Mouse (Mus musculus): ENCODE data around the gene Fbxo44. TPM values are rescaled to one million over a fixed set of nuclear protein-coding genes. Genes with fewer than 3 reads are reported as not detected.

Gene Fbxo44
- polyA plus RNA-seq, 1 experiment from 2014 or later = 19.7 TPM

GRCm38 (mm10) chr4:148149540-148149939, 10.7 kb downstream of the Fbxo44 start:
- H3K4me3 ChIP-seq = no peak overlapping the region
- H3K4me2 ChIP-seq (replicated peaks) = no peak overlapping the region; the same call in 1 of the 2 replicates
- no peaks in the 10 kb centered on the region for H3K9me3 ChIP-seq
- no peak for ATAC-seq (ENCODE audit: insufficient number of reproducible peaks, insufficient read depth, low FRiP score, low TSS enrichment)
- 56% methylated on average over 12 of the region's 12 CpGs for WGBS
- no peak overlapping the region for H3K9ac ChIP-seq
- H3K36me3 ChIP-seq = peaks cover 28% of the 10 kb centered on the region
- H3K27me3 ChIP-seq = no peaks in the 10 kb centered on the region
- H3K4me1 ChIP-seq = peaks cover 11% of the 10 kb centered on the region; the same call in 1 of the 2 replicates
- H3K27ac ChIP-seq = no peak overlapping the region

DNA sequence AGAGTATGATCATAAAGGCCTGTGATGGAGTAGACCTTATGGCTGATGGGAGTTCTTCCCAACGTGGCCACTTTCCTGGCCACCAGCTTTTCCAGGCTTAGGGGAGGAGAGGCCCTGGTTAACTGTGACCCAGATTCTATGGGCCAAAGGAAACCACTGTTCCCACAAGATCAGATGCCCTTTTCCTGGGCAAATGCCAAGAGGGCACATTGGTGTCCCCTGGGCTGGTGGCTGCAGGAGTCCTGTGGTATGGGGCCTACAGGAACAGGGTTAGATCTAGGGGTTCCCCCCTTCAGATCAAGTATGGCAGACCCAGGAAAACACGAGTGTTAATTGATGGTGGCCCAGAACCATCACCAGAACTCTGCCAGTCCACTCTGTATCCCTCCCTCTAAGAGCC, 12.6 kb downstream of the Fbxo44 start:
- Histone ChIP-seq H3K27ac (no peak overlapping the region), H3K4me3 (no peak overlapping the region), H3K4me2 (replicated peaks) (no peak overlapping the region), H3K36me3 (peaks cover 31% of the 10 kb centered on the region), H3K4me1 (peaks cover 11% of the 10 kb centered on the region; the same call in 1 of the 2 replicates), H3K27me3 (no peaks in the 10 kb centered on the region), H3K9ac (no peak overlapping the region), H3K9me3 (no peaks in the 10 kb centered on the region)
- 87% methylated on average over 2 of the region's 2 CpGs for WGBS
- no peak for ATAC-seq (ENCODE audit: insufficient number of reproducible peaks, insufficient read depth, low FRiP score, low TSS enrichment)

DNA sequence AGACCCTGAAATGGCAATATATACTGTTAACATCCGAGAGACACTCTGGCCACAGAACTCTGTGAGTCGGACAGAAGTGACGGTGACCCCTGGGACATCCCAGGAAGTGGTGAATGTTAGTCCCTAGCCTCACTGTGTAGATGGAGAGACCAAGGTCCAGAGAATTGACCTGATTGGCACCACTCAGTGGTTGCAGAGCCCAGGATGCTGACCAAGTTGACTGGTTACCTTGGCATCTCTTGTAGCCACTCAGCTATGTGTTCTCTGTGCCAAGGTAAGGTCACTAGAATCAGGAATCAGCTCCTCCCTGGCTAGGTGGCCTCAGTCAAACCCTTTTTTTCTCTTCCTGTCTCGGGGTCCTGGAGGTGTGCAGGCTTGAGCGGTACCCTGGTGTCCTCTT, 16.6 kb downstream of the Fbxo44 start:
- no peak for ATAC-seq (ENCODE audit: insufficient number of reproducible peaks, insufficient read depth, low FRiP score, low TSS enrichment)
- peaks cover 3% of the 10 kb centered on the region; the same call in 1 of the 2 replicates for H3K27me3 ChIP-seq
- no peak overlapping the region for H3K4me3 ChIP-seq
- H3K4me1 ChIP-seq = peaks cover 6% of the 10 kb centered on the region; the same call in 1 of the 2 replicates
- H3K36me3 ChIP-seq = peaks cover 28% of the 10 kb centered on the region
- no peak overlapping the region for H3K27ac ChIP-seq
- 85% methylated on average over 5 of the region's 5 CpGs for WGBS
- H3K4me2 ChIP-seq (replicated peaks) = no peak overlapping the region
- no peak overlapping the region for H3K9ac ChIP-seq
- no peaks in the 10 kb centered on the region for H3K9me3 ChIP-seq

DNA sequence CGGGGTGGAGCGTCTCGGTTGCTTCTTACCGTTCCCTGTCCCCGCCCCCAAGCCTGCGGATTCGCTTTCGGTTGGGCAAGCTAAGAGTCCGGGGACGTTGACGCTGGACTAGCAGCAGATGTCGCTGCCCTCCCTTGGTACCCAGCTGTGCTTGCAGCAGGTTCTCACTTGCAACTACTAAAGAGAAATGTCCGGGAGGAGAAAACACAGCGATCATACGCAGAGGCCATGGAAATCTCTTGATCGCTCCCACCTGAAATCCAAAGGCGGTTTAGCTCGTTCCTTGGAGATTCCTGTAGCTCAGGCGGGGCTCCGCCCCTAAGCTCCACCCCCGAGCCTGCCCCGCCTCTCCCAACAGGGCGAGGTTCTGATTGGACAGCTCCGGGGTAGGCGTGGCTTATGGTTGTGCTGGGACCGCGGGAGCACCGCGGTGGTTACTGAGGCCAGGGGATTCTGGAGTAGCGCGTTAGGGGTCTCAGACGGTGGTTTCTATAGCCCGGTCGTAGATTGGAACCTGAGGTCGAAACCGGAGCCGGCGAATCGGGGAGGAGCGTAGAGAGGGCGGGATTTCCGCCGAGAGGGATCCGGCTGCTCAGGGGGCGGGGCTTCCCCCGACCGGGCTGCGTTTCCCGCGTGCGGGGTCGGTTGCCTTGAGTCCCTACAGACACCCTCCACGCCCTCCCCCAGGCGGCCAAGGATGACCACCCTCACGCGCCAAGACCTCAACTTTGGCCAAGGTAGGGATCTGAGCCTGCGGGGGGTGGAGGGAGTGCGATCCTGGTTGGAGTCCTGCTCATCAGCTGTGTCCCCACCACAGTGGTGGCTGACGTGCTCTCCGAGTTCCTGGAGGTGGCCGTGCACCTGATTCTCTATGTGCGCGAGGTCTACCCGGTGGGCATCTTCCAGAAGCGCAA, 19.9 kb downstream of the Fbxo44 start:
- H3K4me3 ChIP-seq = peak overlapping the region; percentile 62
- H3K4me1 ChIP-seq = peaks cover 6% of the 10 kb centered on the region; the same call in 1 of the 2 replicates
- H3K9me3 ChIP-seq = no peaks in the 10 kb centered on the region
- ATAC-seq (ENCODE audit: insufficient number of reproducible peaks, insufficient read depth, low FRiP score, low TSS enrichment) = peak; percentile 79
- WGBS = under 1% methylated on average over 65 of the region's 65 CpGs
- H3K4me2 ChIP-seq (replicated peaks) = peak overlapping the region; percentile 74
- peaks cover 14% of the 10 kb centered on the region; the same call in 1 of the 2 replicates for H3K27me3 ChIP-seq
- H3K9ac ChIP-seq = peak overlapping the region; percentile 64
- peak overlapping the region; percentile 89 for H3K27ac ChIP-seq
- H3K36me3 ChIP-seq = peaks cover 14% of the 10 kb centered on the region

GRCm38 (mm10) chr4:148139767-148140097, 20.6 kb downstream of the Fbxo44 start:
- Histone ChIP-seq H3K4me2 (replicated peaks) (peak overlapping the region; percentile 74), H3K9ac (peak overlapping the region; percentile 42), H3K4me3 (peak overlapping the region; percentile 62), H3K27me3 (peaks cover 14% of the 10 kb centered on the region; the same call in 1 of the 2 replicates), H3K4me1 (peaks cover 6% of the 10 kb centered on the region; the same call in 1 of the 2 replicates), H3K9me3 (no peaks in the 10 kb centered on the region), H3K36me3 (0 out of 2 replicates have a peak, but pooled peaks cover 8% of the 10 kb centered on the region), H3K27ac (peak overlapping the region; percentile 89; the same call in 1 of the 2 replicates)
- WGBS = under 1% methylated on average over 12 of the region's 12 CpGs
- no peak for ATAC-seq (ENCODE audit: insufficient number of reproducible peaks, insufficient read depth, low FRiP score, low TSS enrichment)

GRCm38 (mm10) chr4:148137503-148137902, 22.8 kb downstream of the Fbxo44 start:
- Histone ChIP-seq H3K9ac (no peak overlapping the region), H3K9me3 (no peaks in the 10 kb centered on the region), H3K27ac (no peak overlapping the region), H3K27me3 (peaks cover 14% of the 10 kb centered on the region; the same call in 1 of the 2 replicates), H3K4me1 (peaks cover 6% of the 10 kb centered on the region; the same call in 1 of the 2 replicates), H3K36me3 (no peaks in the 10 kb centered on the region), H3K4me2 (replicated peaks) (no peak overlapping the region), H3K4me3 (no peak overlapping the region)
- 72% methylated on average over 8 of the region's 8 CpGs for WGBS
- no peak for ATAC-seq (ENCODE audit: insufficient number of reproducible peaks, insufficient read depth, low FRiP score, low TSS enrichment)

- H3K36me3 ChIP-seq = no peaks in the 10 kb centered on the region
- peaks cover 23% of the 10 kb centered on the region for H3K27me3 ChIP-seq
- 83% methylated on average over 8 of the region's 8 CpGs for WGBS
These were observed 25.3 kb downstream of the Fbxo44 start for GRCm38 (mm10) chr4:148134988-148135387.

GRCm38 (mm10) chr4:148131497-148132081, 28.7 kb downstream of the Fbxo44 start:
- peak overlapping the region; percentile 80 for H3K4me3 ChIP-seq
- H3K36me3 ChIP-seq = no peaks in the 10 kb centered on the region
- peaks cover 6% of the 10 kb centered on the region; the same call in 1 of the 2 replicates for H3K4me1 ChIP-seq
- no peaks in the 10 kb centered on the region for H3K9me3 ChIP-seq
- under 1% methylated on average over 21 of the region's 21 CpGs for WGBS
- peaks cover 28% of the 10 kb centered on the region for H3K27me3 ChIP-seq
- peak overlapping the region; percentile 90 for H3K4me2 ChIP-seq (replicated peaks)
- H3K9ac ChIP-seq = peak overlapping the region; percentile 88
- peak overlapping the region; percentile 81 for H3K27ac ChIP-seq
- 0 out of 2 replicates have a peak, but pooled peaks have one; percentile 14 for ATAC-seq (ENCODE audit: insufficient number of reproducible peaks, insufficient read depth, low FRiP score, low TSS enrichment)

More at GRCm38 (mm10) chr4:148134988-148135387, 25.3 kb downstream of the Fbxo44 start:
- ATAC-seq (ENCODE audit: insufficient number of reproducible peaks, insufficient read depth, low FRiP score, low TSS enrichment) = no peak
- H3K4me3 ChIP-seq = no peak overlapping the region
- no peak overlapping the region for H3K27ac ChIP-seq
- no peaks in the 10 kb centered on the region for H3K9me3 ChIP-seq
- H3K9ac ChIP-seq = no peak overlapping the region
- H3K4me1 ChIP-seq = peaks cover 12% of the 10 kb centered on the region
- no peak overlapping the region for H3K4me2 ChIP-seq (replicated peaks)

- Histone ChIP-seq H3K4me1 (peaks cover 6% of the 10 kb centered on the region; the same call in 1 of the 2 replicates), H3K36me3 (no peaks in the 10 kb centered on the region), H3K27me3 (peaks cover 28% of the 10 kb centered on the region), H3K4me2 (replicated peaks) (peak within 1 kb of the TSS; percentile 90), H3K9me3 (no peaks in the 10 kb centered on the region), H3K9ac (peak within 1 kb of the TSS; percentile 88), H3K4me3 (peak within 1 kb of the TSS; percentile 80), H3K27ac (peak within 1 kb of the TSS; percentile 81)
- 1% methylated on average over 81 of the region's 87 CpGs for WGBS
- ATAC-seq (ENCODE audit: insufficient number of reproducible peaks, insufficient read depth, low FRiP score, low TSS enrichment) = peak; percentile 85
These were observed 29.5 kb downstream of the Fbxo44 start, which contains the start of gene Draxin for GRCm38 (mm10) chr4:148130561-148131413. Gene Draxin (minus strand): TSS chr4:148130698.

GRCm38 (mm10) chr4:148130133-148130532, 30.1 kb downstream of the Fbxo44 start, which contains the start of gene Mad2l2:
Gene Mad2l2 (plus strand): TSS chr4:148130384.
- no peak for ATAC-seq (ENCODE audit: insufficient number of reproducible peaks, insufficient read depth, low FRiP score, low TSS enrichment)
- Histone ChIP-seq H3K27me3 (peaks cover 28% of the 10 kb centered on the region), H3K27ac (peak within 1 kb of the TSS; percentile 81), H3K36me3 (no peaks in the 10 kb centered on the region), H3K9me3 (no peaks in the 10 kb centered on the region), H3K4me3 (peak within 1 kb of the TSS; percentile 80), H3K9ac (peak within 1 kb of the TSS; percentile 88), H3K4me1 (peaks cover 6% of the 10 kb centered on the region; the same call in 1 of the 2 replicates), H3K4me2 (replicated peaks) (peak within 1 kb of the TSS; percentile 90)
- WGBS = under 1% methylated on average over 18 of the region's 18 CpGs

GRCm38 (mm10) chr4:148128672-148129071, 31.6 kb downstream of the Fbxo44 start:
- Histone ChIP-seq H3K9me3 (no peaks in the 10 kb centered on the region), H3K36me3 (no peaks in the 10 kb centered on the region), H3K4me2 (replicated peaks) (no peak overlapping the region), H3K4me3 (no peak overlapping the region), H3K27ac (no peak overlapping the region), H3K4me1 (peaks cover 6% of the 10 kb centered on the region; the same call in 1 of the 2 replicates), H3K9ac (no peak overlapping the region), H3K27me3 (peaks cover 28% of the 10 kb centered on the region)
- 75% methylated on average over 2 of the region's 2 CpGs for WGBS
- ATAC-seq (ENCODE audit: insufficient number of reproducible peaks, insufficient read depth, low FRiP score, low TSS enrichment) = no peak

All from embryonic facial prominence, embryonic 12.5 days (tissue).